Mouse (Mus musculus) urinary bladder, postnatal 4 days (tissue): Measurements from ENCODE around the gene Psme1.
A peak's percentile ranks its signal among the peaks of the same experiment; 100 is the strongest.

Experiments used
- DNase-seq, 2 experiments: peaks; one replicate each; pipeline ENCODE4 v3.0.0; 2021 to 2022; ENCODE audit warnings: low spot score in 2 of 2

Psme1 gene

GRCm38 (mm10) chr14:55577871-55578667 is at the start of gene Psme1:
Gene Psme1 (plus strand): TSS chr14:55578123.
- DNase-seq = peak; percentile 82

GRCm38 (mm10) chr14:55536116-55536745 is 41.7 kb upstream of the Psme1 start:
- DNase-seq = no peak

- peak; percentile 89 for DNase-seq
Observed at GRCm38 (mm10) chr14:55540067-55540786, 37.7 kb upstream of the Psme1 start, which contains the start of gene Pck2. Gene Pck2 (plus strand): TSS chr14:55540266.

GRCm38 (mm10) chr14:55540787-55541321 is 37.1 kb upstream of the Psme1 start:
- peak; percentile 78 to 88 for DNase-seq

- no peak for DNase-seq
Observed at GRCm38 (mm10) chr14:55542268-55542667, 35.7 kb upstream of the Psme1 start.

GRCm38 (mm10) chr14:55544334-55544733 is 33.6 kb upstream of the Psme1 start:
- no peak for DNase-seq

GRCm38 (mm10) chr14:55550191-55550590 is 27.7 kb upstream of the Psme1 start:
- no peak for DNase-seq

GRCm38 (mm10) chr14:55551347-55551746 is 26.6 kb upstream of the Psme1 start:
- no peak for DNase-seq

GRCm38 (mm10) chr14:55551794-55552193 is 26.1 kb upstream of the Psme1 start:
- DNase-seq = no peak

GRCm38 (mm10) chr14:55554635-55555034 is 23.3 kb upstream of the Psme1 start:
- DNase-seq = no peak

GRCm38 (mm10) chr14:55555788-55556187 is 22.1 kb upstream of the Psme1 start:
- DNase-seq = no peak

GRCm38 (mm10) chr14:55557003-55557402 is 20.9 kb upstream of the Psme1 start:
- peak; percentile 77 to 88 for DNase-seq

- DNase-seq = no peak
Observed at GRCm38 (mm10) chr14:55557587-55557986, 20.3 kb upstream of the Psme1 start.

- no peak for DNase-seq
Observed at GRCm38 (mm10) chr14:55558740-55559448, 19.0 kb upstream of the Psme1 start.

GRCm38 (mm10) chr14:55559799-55560201 is 18.1 kb upstream of the Psme1 start, which contains the start of gene Dcaf11:
Gene Dcaf11 (plus strand): TSS chr14:55560006.
- peak; percentile 85 to 87 for DNase-seq

- peak; percentile 99 for DNase-seq
Observed at GRCm38 (mm10) chr14:55560202-55561073, 17.5 kb upstream of the Psme1 start, which contains the start of gene A730061H03Rik. Gene A730061H03Rik (minus strand): TSS chr14:55560406.

- no peak for DNase-seq
Observed at GRCm38 (mm10) chr14:55561860-55562259, 16.1 kb upstream of the Psme1 start.

- DNase-seq = no peak
Observed at GRCm38 (mm10) chr14:55563249-55563648, 14.7 kb upstream of the Psme1 start.

- no peak for DNase-seq
Observed at GRCm38 (mm10) chr14:55565748-55566147, 12.2 kb upstream of the Psme1 start.

GRCm38 (mm10) chr14:55567496-55567895 is 10.4 kb upstream of the Psme1 start:
- no peak for DNase-seq
